In the genomic region with DNA sequence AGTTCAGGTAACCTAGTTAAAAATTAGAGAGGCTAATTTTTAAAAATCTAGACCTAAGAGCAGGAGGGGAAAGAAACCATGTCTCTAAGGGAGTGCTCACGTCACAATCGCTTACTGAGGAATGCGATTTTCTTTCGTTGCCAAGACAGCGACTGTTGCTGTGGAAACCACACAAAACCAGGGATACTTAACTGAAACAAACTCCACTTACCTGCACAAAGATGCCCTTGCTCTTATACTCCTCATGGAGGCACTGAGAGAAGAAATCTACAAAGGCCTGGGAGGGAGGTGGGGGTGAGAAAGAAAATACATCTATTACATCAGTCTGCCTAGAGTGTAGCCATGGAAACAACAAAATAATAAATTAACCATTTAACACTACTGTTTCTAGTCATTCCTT, we compare ENCODE assay signal across 11 mouse cellular contexts. TPM values are rescaled to one million over a fixed set of nuclear protein-coding genes. Genes with fewer than 3 reads are reported as not detected.
A peak's percentile ranks its signal among the peaks of the same experiment; 100 is the strongest.
DNase-seq lines count a peak whose midpoint lies in the region; ATAC-seq and TF ChIP-seq lines count a peak whose summit lies in the region.
"Had no signal": no experiment of that assay in that cellular context is flagged by ENCODE, and none has a peak within 500 bp of the region (broad histone marks: within the 10 kb centered on the region; RNA-seq: fewer than 3 reads in every experiment).

No protein-coding gene starts in this region.

- no peaks in the 10 kb centered on the region for H3K9me3 ChIP-seq in forebrain, postnatal 0 days (ENCODE audit: low read length)
- H3K9me3 ChIP-seq in midbrain, embryonic 15.5 days = no peaks in the 10 kb centered on the region
- no peaks in the 10 kb centered on the region for H3K9me3 ChIP-seq in kidney, embryonic 16.5 days (ENCODE audit: low read length)

- ATAC-seq in forebrain, postnatal 0 days = peak; percentile 92
- peak; percentile 85 for ATAC-seq in midbrain, embryonic 15.5 days (replicated peaks)
- ATAC-seq in kidney, embryonic 16.5 days (ENCODE audit: low FRiP score, low TSS enrichment) = no peak

- WGBS in forebrain, postnatal 0 days = 13% methylated on average over 5 of the region's 5 CpGs
- 21% methylated on average over 5 of the region's 5 CpGs for WGBS in midbrain, embryonic 15.5 days
- WGBS in kidney, embryonic 16.5 days = 72% methylated on average over 5 of the region's 5 CpGs

- no peaks in the 10 kb centered on the region for H3K36me3 ChIP-seq in forebrain, postnatal 0 days (ENCODE audit: insufficient read depth)
- no peaks in the 10 kb centered on the region for H3K36me3 ChIP-seq in midbrain, embryonic 15.5 days (replicated peaks)
- peaks cover 7% of the 10 kb centered on the region; the same call in 1 of the 2 replicates for H3K36me3 ChIP-seq in kidney, embryonic 16.5 days (ENCODE audit: insufficient read depth, low read length)

- DNase-seq in layer of hippocampus, adult 11-12 months (ENCODE audit: low spot score) = peak; percentile 39
- no peak for DNase-seq in layer of hippocampus, postnatal 25 days (ENCODE audit: extremely low spot score in 1 of 2, low spot score in 1 of 2)
- DNase-seq in ZHBTc4 (ENCODE audit: low read depth, low spot score) = peak; percentile 24
- peak; percentile 82 for DNase-seq in forebrain, postnatal 0 days
- DNase-seq in cerebellum, adult 18-20 months = no peak
- DNase-seq in thymus, postnatal 4 days = no peak
- DNase-seq: cerebellum, postnatal 36 days; gastrocnemius, postnatal 10 days had no signal

- no peaks in the 10 kb centered on the region for H3K27me3 ChIP-seq in forebrain, postnatal 0 days (ENCODE audit: insufficient read depth, low read length)
- no peaks in the 10 kb centered on the region for H3K27me3 ChIP-seq in midbrain, embryonic 15.5 days (replicated peaks)
- no peaks in the 10 kb centered on the region for H3K27me3 ChIP-seq in kidney, embryonic 16.5 days (ENCODE audit: insufficient read depth, low read length)

- H3K4me3 ChIP-seq in forebrain, postnatal 0 days (ENCODE audit: low read depth, low read length) = no peak overlapping the region
- H3K4me3 ChIP-seq in midbrain, embryonic 15.5 days = no peak overlapping the region
- no peak overlapping the region for H3K4me3 ChIP-seq in kidney, embryonic 16.5 days (ENCODE audit: low read length)

- TF ChIP-seq CTCF in forebrain, postnatal 0 days (IDR thresholded peaks at IDR 0.05; ENCODE audit: low read depth) = no peak

- peak overlapping the region; percentile 13; the same call in 1 of the 2 replicates for H3K4me2 ChIP-seq in forebrain, postnatal 0 days (ENCODE audit: low read depth)
- peak overlapping the region; percentile 13; the same call in 1 of the 2 replicates for H3K4me2 ChIP-seq in midbrain, embryonic 15.5 days
- no peak overlapping the region for H3K4me2 ChIP-seq in kidney, embryonic 16.5 days (replicated peaks; ENCODE audit: low read depth, low read length)

- peaks cover 19% of the 10 kb centered on the region for H3K4me1 ChIP-seq in forebrain, postnatal 0 days (ENCODE audit: insufficient read depth)
- H3K4me1 ChIP-seq in midbrain, embryonic 15.5 days = peaks cover 35% of the 10 kb centered on the region
- no peaks in the 10 kb centered on the region for H3K4me1 ChIP-seq in kidney, embryonic 16.5 days (ENCODE audit: insufficient read depth, low read length)

- no peak overlapping the region for H3K9ac ChIP-seq in forebrain, postnatal 0 days
- no peak overlapping the region for H3K9ac ChIP-seq in midbrain, embryonic 15.5 days
- no peak overlapping the region for H3K9ac ChIP-seq in kidney, embryonic 16.5 days (replicated peaks; ENCODE audit: low read length)

- H3K27ac ChIP-seq in forebrain, postnatal 0 days (ENCODE audit: low read depth, low read length) = no peak overlapping the region
- H3K27ac ChIP-seq in midbrain, embryonic 15.5 days = peak overlapping the region; percentile 75
- no peak overlapping the region for H3K27ac ChIP-seq in kidney, embryonic 16.5 days (ENCODE audit: low read length)

RNA-seq across cellular contexts. Expression of a gene that starts 33.1 kb away (rescaled TPM):
- 10 to 100 TPM; 21.5 to 28.5 TPM for total RNA-seq in layer of hippocampus, postnatal 25 days (2021)
- 36.2 and 53.1 TPM in 2 replicates for total RNA-seq in forebrain, postnatal 0 days (2014; rRNA removed)
- polyA plus RNA-seq in forebrain, postnatal 0 days (2015; fragmentation: Nextera tagmentation; extraction: Ambion mirVana) = 46.9 and 47.3 TPM in 2 replicates
- polyA plus RNA-seq in midbrain, embryonic 15.5 days (2015; fragmentation: Nextera tagmentation; extraction: Ambion mirVana) = 47.0 and 50.7 TPM in 2 replicates
- polyA plus RNA-seq in kidney, embryonic 16.5 days (2015; fragmentation: Nextera tagmentation; extraction: Ambion mirVana) = 67.3 and 67.5 TPM in 2 replicates

RNA-seq across cellular contexts. Expression of a gene that starts 47.5 kb away (rescaled TPM):
- not detected for total RNA-seq in layer of hippocampus, postnatal 25 days (2021)
- total RNA-seq in forebrain, postnatal 0 days (2014; rRNA removed) = not detected in 2 replicates
- polyA plus RNA-seq in forebrain, postnatal 0 days (2015; fragmentation: Nextera tagmentation; extraction: Ambion mirVana) = not detected in 2 replicates
- not detected in 2 replicates for polyA plus RNA-seq in midbrain, embryonic 15.5 days (2015; fragmentation: Nextera tagmentation; extraction: Ambion mirVana)
- polyA plus RNA-seq in kidney, embryonic 16.5 days (2015; fragmentation: Nextera tagmentation; extraction: Ambion mirVana) = not detected in 2 replicates
- total RNA-seq: hematopoietic stem cell, adult 5-6 weeks had no signal

Comparison
In these comparisons a context has a peak if more than half of its experiments do, and no peak if none do; other contexts are left out.
1. DNase-seq: peak in layer of hippocampus, adult 11-12 months (single experiment), ZHBTc4 (single experiment) and forebrain, postnatal 0 days (single experiment); none in layer of hippocampus, postnatal 25 days (0 of 2), cerebellum, adult 18-20 months (0 of 2) and thymus, postnatal 4 days (single experiment).